Mouse (Mus musculus) E14TG2a.4 (cell line): Measurements from ENCODE around the gene Spata18.

Experiments used
- CTCF ChIP-seq: conservative IDR thresholded peaks from 2 replicates; pipeline ENCODE4 v1.5.1; 2014; ENCODE audit warnings: low read length
- POU5F1 ChIP-seq: IDR thresholded peaks from 2 replicates; pipeline ENCODE4 v1.6.1; 2014; ENCODE audit warnings: low read length, borderline replicate concordance

GRCm38 (mm10) chr5:73683706-73684409, 32.7 kb downstream of the Spata18 start:
- no peak for TF ChIP-seq CTCF
- no peak for TF ChIP-seq POU5F1
